Mouse (Mus musculus) CH12.LX (cell line): ENCODE measurements around the gene Slc26a10. TPM values are rescaled to one million over a fixed set of nuclear protein-coding genes. Genes with fewer than 3 reads are reported as not detected.

Experiments
- DNase-seq: peaks from one replicate; pipeline ENCODE4 v3.0.0-alpha.2; 2013; ENCODE audit errors: extremely low read depth
- H3K27ac ChIP-seq: 2 replicates; pipeline ENCODE4 v1.5.1; 2012; ENCODE audit warnings: low read depth, mild to moderate bottlenecking, control low read depth, moderate library complexity; ENCODE audit not compliant: insufficient read depth
- H3K27me3 ChIP-seq: replicated peaks from 2 replicates; pipeline ENCODE3; 2012; ENCODE audit warnings: inconsistent platforms
- H3K36me3 ChIP-seq, 2 experiments: replicated peaks in 1 of 2; 2 replicates each; pipeline versions ENCODE3 to v1.6.1; 2012; ENCODE audit warnings: inconsistent platforms in 1 of 2, low read length in 1 of 2, mild to moderate bottlenecking in 1 of 2, mixed read lengths in 1 of 2, moderate library complexity in 1 of 2; ENCODE audit not compliant: control insufficient read depth in 1 of 2, insufficient read depth in 1 of 2
- H3K4me1 ChIP-seq, 2 experiments: 2 replicates each; pipeline ENCODE4 v1.6.1; 2012; ENCODE audit warnings: inconsistent platforms in 1 of 2, moderate library complexity in 1 of 2; ENCODE audit not compliant: insufficient read depth in 2 of 2, control insufficient read depth in 1 of 2
- H3K4me2 ChIP-seq: 2 replicates; pipeline ENCODE4 v1.6.1; 2012; ENCODE audit warnings: low read depth, mild to moderate bottlenecking, control low read depth; ENCODE audit not compliant: poor library complexity, insufficient read depth, severe bottlenecking
- H3K4me3 ChIP-seq, 3 experiments: fragments of 150-350 bp in 1 of 3; sonication (generic) in 1 of 3; replicated peaks in 1 of 3; 2 replicates each; pipeline versions ENCODE3 to v1.5.1; 2011 to 2012; ENCODE audit warnings: low read depth in 2 of 3, low read length in 2 of 3, mild to moderate bottlenecking in 2 of 3, moderate library complexity in 2 of 3, control low read depth in 1 of 3, improper control_type of control experiment in 1 of 3, inconsistent platforms in 1 of 3, mixed read lengths in 1 of 3; ENCODE audit not compliant: poor library complexity in 1 of 3
- H3K79me2 ChIP-seq: replicated peaks from 2 replicates; pipeline ENCODE4 v1.6.1; 2012; ENCODE audit warnings: mild to moderate bottlenecking, moderate library complexity; ENCODE audit not compliant: control insufficient read depth, poor library complexity, insufficient read depth, severe bottlenecking; ENCODE audit errors: extremely low read depth
- H3K9ac ChIP-seq: 2 replicates; pipeline ENCODE4 v1.6.1; 2012; ENCODE audit warnings: low read depth, mild to moderate bottlenecking, control low read depth, moderate library complexity; ENCODE audit not compliant: insufficient read depth
- H3K9me3 ChIP-seq: replicated peaks from 2 replicates; pipeline ENCODE3; 2012; ENCODE audit warnings: low read length, inconsistent platforms, mixed read lengths
- CTCF ChIP-seq, 2 experiments: IDR thresholded peaks in 1 of 2; conservative IDR thresholded peaks in 1 of 2; 2 replicates each; pipeline ENCODE4 v1.5.1; 2011 to 2012; ENCODE audit warnings: low read depth in 2 of 2, low read length in 2 of 2, improper control_type of control experiment in 1 of 2, inconsistent platforms in 1 of 2, mild to moderate bottlenecking in 1 of 2, moderate library complexity in 1 of 2
- E2F4 ChIP-seq: IDR thresholded peaks from 2 replicates; pipeline ENCODE4 v1.6.1; 2011; ENCODE audit warnings: low read depth, low read length, improper control_type of control experiment; ENCODE audit not compliant: insufficient replicate concordance
- ELF1 ChIP-seq: IDR thresholded peaks from 2 replicates; pipeline ENCODE4 v1.6.1; 2014; ENCODE audit warnings: low read depth, mild to moderate bottlenecking, inconsistent platforms, low read length, improper control_type of control experiment
- ETS1 ChIP-seq: conservative IDR thresholded peaks from 2 replicates; pipeline ENCODE4 v1.6.1; 2012; ENCODE audit warnings: low read depth, mild to moderate bottlenecking, inconsistent platforms, low read length, improper control_type of control experiment, moderate library complexity
- GABPA ChIP-seq: IDR thresholded peaks from 2 replicates; pipeline ENCODE4 v1.6.1; 2012; ENCODE audit warnings: low read depth, low read length, improper control_type of control experiment, inconsistent platforms; ENCODE audit not compliant: insufficient replicate concordance
- JUN ChIP-seq: IDR thresholded peaks from 2 replicates; pipeline ENCODE4 v1.6.1; 2011; ENCODE audit warnings: low read depth, mild to moderate bottlenecking, low read length, improper control_type of control experiment, moderate library complexity; ENCODE audit not compliant: insufficient read depth
- MAX ChIP-seq: IDR thresholded peaks from 2 replicates; pipeline ENCODE4 v1.6.1; 2011; ENCODE audit warnings: low read length, improper control_type of control experiment
- MAZ ChIP-seq: IDR thresholded peaks from 2 replicates; pipeline ENCODE4 v1.6.1; 2012; ENCODE audit warnings: low read depth, mild to moderate bottlenecking, inconsistent platforms, low read length, improper control_type of control experiment, moderate library complexity
- MEF2A ChIP-seq: IDR thresholded peaks from 2 replicates; pipeline ENCODE4 v1.6.1; 2014; ENCODE audit warnings: low read depth, mild to moderate bottlenecking, inconsistent platforms, low read length, improper control_type of control experiment, borderline replicate concordance
- NRF1 ChIP-seq: IDR thresholded peaks from 2 replicates; pipeline ENCODE4 v1.6.1; 2014; ENCODE audit warnings: low read depth, mild to moderate bottlenecking, inconsistent platforms, low read length, improper control_type of control experiment, moderate library complexity
- PAX5 ChIP-seq: IDR thresholded peaks from 2 replicates; pipeline ENCODE4 v1.6.1; 2012; ENCODE audit warnings: low read length, inconsistent platforms, mixed read lengths
- RAD21 ChIP-seq: IDR thresholded peaks from 2 replicates; pipeline ENCODE4 v1.6.1; 2011; ENCODE audit warnings: low read depth, mild to moderate bottlenecking, low read length, improper control_type of control experiment, moderate library complexity
- SMC3 ChIP-seq: IDR thresholded peaks from 2 replicates; pipeline ENCODE4 v1.6.1; 2011; ENCODE audit warnings: low read depth, low read length, improper control_type of control experiment
- TBP ChIP-seq: conservative IDR thresholded peaks from 2 replicates; pipeline ENCODE4 v1.6.1; 2011; ENCODE audit warnings: low read depth, low read length, improper control_type of control experiment
- TCF12 ChIP-seq: IDR thresholded peaks from 2 replicates; pipeline ENCODE4 v1.6.1; 2014; ENCODE audit warnings: low read depth, mild to moderate bottlenecking, inconsistent platforms, low read length, improper control_type of control experiment
- USF2 ChIP-seq: conservative IDR thresholded peaks from 2 replicates; pipeline ENCODE4 v1.6.1; 2011; ENCODE audit warnings: low read depth, low read length, improper control_type of control experiment
- ZMIZ1 ChIP-seq: IDR thresholded peaks from 2 replicates; pipeline ENCODE4 v1.6.1; 2012; ENCODE audit warnings: low read depth, mild to moderate bottlenecking, inconsistent platforms, low read length, improper control_type of control experiment
- ZNF384 ChIP-seq: IDR thresholded peaks from 2 replicates; pipeline ENCODE4 v1.6.1; 2012; ENCODE audit warnings: low read depth, low read length, improper control_type of control experiment, inconsistent platforms
- dilution Hi-C: fragments of 300-500 bp; cut with MboI; formaldehyde crosslinking; loops from 2 replicates; pipeline ENCODE4 v1.14.3; 2020; ENCODE audit warnings: low sequenced_read_pairs; ENCODE audit not compliant: extremely low pct_unique_long_range_greater_than_20kb, extremely low pct_ligation_motif_present
- in situ Hi-C: fragments of 300-500 bp; cut with MboI; formaldehyde crosslinking; loops from 3 replicates; pipeline ENCODE4 v1.14.3; 2019; ENCODE audit warnings: low sequenced_read_pairs, low pct_ligation_motif_present, low pct_unique_long_range_greater_than_20kb, mixed read lengths
- polyA plus RNA-seq: library from polyadenylated mRNA; unstranded; fragments of >175 nt; gene quantifications from 2 replicates; pipeline ENCODE4 v1.2.1, GENCODE M21; 2012; ENCODE audit warnings: low read depth; ENCODE audit not compliant: insufficient read length
- total RNA-seq, 2 experiments: library from RNA; depleted of rRNA; stranded (reverse); fragments of 300-350 nt in 1 of 2; fragments of >200 nt in 1 of 2; gene quantifications; 2 replicates each; pipeline ENCODE4 v1.2.3; 2012 to 2014

Gene Slc26a10
- total and polyA plus RNA-seq, 3 experiments = 0.05 to 1.7 (median 0.16) TPM

DNA sequence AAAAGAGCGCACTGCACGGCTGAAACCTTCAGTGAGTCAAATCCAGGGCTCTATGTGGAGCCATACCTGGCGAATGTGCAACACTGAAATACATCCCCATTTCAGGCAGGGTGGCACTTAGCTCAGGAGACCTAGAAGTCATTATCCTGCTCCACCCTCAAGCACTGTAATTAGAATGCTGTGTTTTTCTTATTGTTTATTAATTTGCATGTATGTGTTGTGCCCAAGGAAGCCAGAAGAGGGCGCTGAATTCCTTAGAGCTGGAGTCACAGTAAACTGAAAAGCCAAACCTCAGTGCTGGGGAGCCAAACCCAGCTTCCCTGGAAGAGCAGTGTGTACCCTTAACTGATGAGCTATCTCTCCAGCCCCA is 57.0 kb downstream of the Slc26a10 start:
- Histone ChIP-seq H3K4me1 (peaks cover 7 to 43% of the 10 kb centered on the region in 2 experiments), H3K9me3 (no peaks in the 10 kb centered on the region)
- dilution Hi-C loops = no loop called here

DNA sequence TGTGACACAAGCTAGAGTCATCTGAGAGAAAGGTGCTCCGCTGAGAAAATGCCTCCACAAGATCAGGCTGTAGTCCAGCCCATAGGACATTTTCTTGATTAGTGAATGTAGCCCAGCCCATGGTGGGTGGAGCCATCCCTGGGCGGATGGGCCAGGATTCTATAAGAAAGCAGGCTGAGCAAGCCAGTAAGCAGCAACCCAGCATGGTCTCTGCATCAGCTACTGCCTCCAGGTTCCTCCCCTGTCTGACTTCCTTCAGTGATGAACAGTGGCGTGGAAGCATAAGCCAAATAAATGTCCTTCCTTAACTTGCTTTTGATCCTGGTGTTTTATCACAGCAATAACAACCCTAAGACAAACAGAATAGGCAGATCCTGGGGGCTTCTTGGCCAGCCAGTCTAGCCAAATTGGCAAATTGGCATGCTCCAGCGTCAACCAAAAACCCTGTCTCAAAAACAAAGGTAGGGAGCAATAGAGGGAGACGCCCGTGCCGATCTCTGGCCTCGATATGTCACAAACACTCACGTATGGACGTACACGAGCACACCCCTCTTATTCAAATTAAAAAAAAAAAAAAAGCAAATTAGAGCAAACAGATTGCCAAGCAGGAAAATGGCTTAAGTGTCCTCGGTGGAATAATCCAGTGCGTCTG is 57.5 kb downstream of the Slc26a10 start:
- Histone ChIP-seq H3K4me3 (peak overlapping the region in 1 of 3 experiments; percentile 17), H3K9me3 (no peaks in the 10 kb centered on the region), H3K9ac (0 out of 2 replicates have a peak overlapping the region, but pooled peaks have one; percentile 24), H3K79me2 (peaks cover 7% of the 10 kb centered on the region; the same call in 1 of the 2 replicates), H3K4me1 (peaks cover 7 to 43% of the 10 kb centered on the region in 2 experiments), H3K36me3 (peaks cover 16 to 20% of the 10 kb centered on the region in 2 experiments), H3K27me3 (no peaks in the 10 kb centered on the region), H3K4me2 (peak overlapping the region; percentile 51), H3K27ac (no peak overlapping the region; the same call in 1 of the 2 replicates)
- in situ Hi-C loops (no loop called here), dilution Hi-C loops (no loop called here)
- no peak for TF ChIP-seq SMC3
- no peak for TF ChIP-seq PAX5
- no peak for TF ChIP-seq MAZ
- 0 out of 2 replicates have a peak, but pooled peaks have one; percentile 40 for TF ChIP-seq TBP
- no peak for TF ChIP-seq USF2
- DNase-seq = peak; percentile 34

More for the DNA sequence above, 57.0 kb downstream of the Slc26a10 start:
- no peak overlapping the region for H3K4me3 ChIP-seq
- H3K27me3 ChIP-seq = no peaks in the 10 kb centered on the region
- H3K79me2 ChIP-seq = peaks cover 7% of the 10 kb centered on the region; the same call in 1 of the 2 replicates
- TF ChIP-seq GABPA (no peak), ELF1 (no peak), MAX (no peak), PAX5 (no peak), ETS1 (no peak), CTCF (conservative IDR thresholded peaks at IDR 0.05 in 1 of 2, IDR thresholded peaks at IDR 0.05 in 1 of 2; ENCODE audit: low read depth in 2 of 2, low read length in 2 of 2) (peak; percentile 69 to 72), TCF12 (no peak), JUN (no peak), E2F4 (no peak), MEF2A (no peak), NRF1 (no peak), RAD21 (peak; percentile 42), ZNF384 (no peak), ZMIZ1 (no peak), SMC3 (peak; percentile 24)
- peak overlapping the region; percentile 51; the same call in 1 of the 2 replicates for H3K4me2 ChIP-seq
- H3K9ac ChIP-seq = no peak overlapping the region
- H3K27ac ChIP-seq = no peak overlapping the region
- peaks cover 11 to 15% of the 10 kb centered on the region in 2 experiments for H3K36me3 ChIP-seq
- peak; percentile 67 for DNase-seq
- in situ Hi-C loops = no loop called here
